Mouse (Mus musculus) adrenal gland (tissue): Measurements from ENCODE around the gene Nucb2.

Experiments used
- intact Hi-C: fragments of 180-260 bp; cut with DNase I; formaldehyde crosslinking; loops from one replicate; pipeline ENCODE4 v1.15.1; 2025

Nucb2 gene

DNA sequence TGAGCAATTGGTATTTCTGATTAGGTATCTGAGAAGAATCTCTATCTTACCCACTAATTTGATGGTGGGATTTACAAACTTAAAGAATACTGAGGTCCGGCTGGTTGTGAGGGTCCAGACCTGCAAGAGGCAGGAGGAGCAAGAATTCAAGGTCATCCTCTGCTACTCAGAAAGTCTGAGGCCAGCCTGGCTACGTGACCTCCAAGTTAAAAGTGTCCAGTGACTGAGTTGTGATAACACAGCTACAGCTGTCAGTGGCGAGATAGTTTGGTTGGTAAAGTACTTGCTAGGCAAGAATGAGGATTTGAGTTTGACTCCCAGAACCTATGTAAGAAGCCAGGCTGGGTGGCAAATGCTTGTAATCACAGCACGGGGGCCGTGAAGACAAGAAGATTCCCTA lies 14.0 kb downstream of the Nucb2 start:
- intact Hi-C loops: loop anchor here (10.0 kb wide), 1 partner anchor 183 kb away; the partner anchor contains the start of gene Rps13

DNA sequence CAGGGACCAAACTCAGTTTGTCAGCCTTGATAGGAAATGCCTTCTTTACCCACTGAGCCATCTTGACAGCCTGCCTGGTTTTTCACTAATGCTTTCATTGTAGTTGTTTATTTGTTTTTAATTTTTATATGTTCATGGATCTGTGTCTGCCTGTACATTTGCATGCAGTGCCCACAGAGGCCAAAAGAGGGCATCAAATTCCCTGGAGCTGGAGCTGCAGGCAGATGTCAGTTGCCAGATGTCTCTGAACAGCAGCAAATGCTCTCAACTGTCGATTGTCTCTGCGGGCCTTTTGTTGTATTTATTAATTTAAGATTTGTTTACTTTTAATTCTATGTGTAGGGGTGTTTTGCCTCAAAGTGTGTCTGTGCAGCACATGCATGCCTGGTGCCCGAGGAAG lies 15.6 kb downstream of the Nucb2 start:
- intact Hi-C loops: loop anchor here (10.0 kb wide), 1 partner anchor 185 kb away; the partner anchor contains the start of gene Rps13

- intact Hi-C loops: no loop called here
Observed at GRCm38 (mm10) chr7:116524577-116524976, 20.4 kb downstream of the Nucb2 start.

- intact Hi-C loops: loop anchor here (2.0 kb wide), 1 partner anchor 79 kb away; no protein-coding TSS in a partner anchor
Observed at GRCm38 (mm10) chr7:116529793-116530192, 25.6 kb downstream of the Nucb2 start.

DNA sequence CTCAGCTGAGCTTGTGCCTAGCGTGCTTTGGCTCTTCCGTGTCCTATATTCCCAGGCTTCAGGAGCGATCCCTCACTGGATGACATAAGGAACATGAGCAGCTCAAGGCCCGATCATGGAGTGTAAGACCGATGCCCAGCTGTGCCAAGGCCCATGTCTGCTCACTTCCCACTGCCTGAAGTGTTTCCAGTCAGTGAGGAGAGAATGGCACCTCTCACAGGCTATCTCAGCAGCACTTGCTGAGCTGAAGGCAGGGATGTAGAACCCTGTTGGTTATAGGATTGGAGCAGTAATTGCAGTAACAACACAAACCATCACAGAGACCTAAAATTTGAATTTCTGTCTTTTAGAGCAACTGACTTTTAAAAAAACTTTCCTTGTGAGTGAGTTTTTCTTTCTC lies 26.3 kb downstream of the Nucb2 start:
- intact Hi-C loops: loop anchor here (2.0 kb wide), 1 partner anchor 78 kb away; no protein-coding TSS in a partner anchor

GRCm38 (mm10) chr7:116531311-116531710 lies 27.1 kb downstream of the Nucb2 start:
- intact Hi-C loops: loop anchor here (2.0 kb wide), 1 partner anchor 77 kb away; no protein-coding TSS in a partner anchor

- intact Hi-C loops: no loop called here
Observed at GRCm38 (mm10) chr7:116556834-116557233, 52.7 kb downstream of the Nucb2 start.

DNA sequence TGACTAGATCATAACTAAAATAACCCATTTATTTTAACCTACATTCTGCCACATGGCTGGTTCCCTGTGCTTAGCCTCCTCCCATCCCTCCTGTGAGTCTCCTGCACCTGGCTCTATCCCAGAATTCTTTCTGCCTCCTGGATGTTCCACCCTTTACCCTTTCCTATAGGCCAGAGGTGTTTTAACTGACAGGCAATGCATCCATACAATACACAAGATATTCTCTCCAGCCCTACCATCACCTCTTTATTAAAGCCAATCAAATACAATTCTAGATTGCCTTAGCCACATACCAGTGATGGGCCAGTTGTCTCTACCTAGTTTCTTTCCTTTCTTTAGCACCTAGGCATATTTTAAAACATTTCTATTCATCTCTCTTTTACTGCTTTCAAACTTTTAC lies 70.4 kb downstream of the Nucb2 start:
- intact Hi-C loops: no loop called here
